Mouse (Mus musculus) cerebellum, postnatal 14 days (tissue): ENCODE results near the gene Dnajb8.

ENCODE experiments used
- DNase-seq, 2 experiments: peaks; one replicate each; pipeline ENCODE4 v3.0.0; 2021; ENCODE audit warnings: mixed read lengths in 2 of 2

Gene Dnajb8

DNA sequence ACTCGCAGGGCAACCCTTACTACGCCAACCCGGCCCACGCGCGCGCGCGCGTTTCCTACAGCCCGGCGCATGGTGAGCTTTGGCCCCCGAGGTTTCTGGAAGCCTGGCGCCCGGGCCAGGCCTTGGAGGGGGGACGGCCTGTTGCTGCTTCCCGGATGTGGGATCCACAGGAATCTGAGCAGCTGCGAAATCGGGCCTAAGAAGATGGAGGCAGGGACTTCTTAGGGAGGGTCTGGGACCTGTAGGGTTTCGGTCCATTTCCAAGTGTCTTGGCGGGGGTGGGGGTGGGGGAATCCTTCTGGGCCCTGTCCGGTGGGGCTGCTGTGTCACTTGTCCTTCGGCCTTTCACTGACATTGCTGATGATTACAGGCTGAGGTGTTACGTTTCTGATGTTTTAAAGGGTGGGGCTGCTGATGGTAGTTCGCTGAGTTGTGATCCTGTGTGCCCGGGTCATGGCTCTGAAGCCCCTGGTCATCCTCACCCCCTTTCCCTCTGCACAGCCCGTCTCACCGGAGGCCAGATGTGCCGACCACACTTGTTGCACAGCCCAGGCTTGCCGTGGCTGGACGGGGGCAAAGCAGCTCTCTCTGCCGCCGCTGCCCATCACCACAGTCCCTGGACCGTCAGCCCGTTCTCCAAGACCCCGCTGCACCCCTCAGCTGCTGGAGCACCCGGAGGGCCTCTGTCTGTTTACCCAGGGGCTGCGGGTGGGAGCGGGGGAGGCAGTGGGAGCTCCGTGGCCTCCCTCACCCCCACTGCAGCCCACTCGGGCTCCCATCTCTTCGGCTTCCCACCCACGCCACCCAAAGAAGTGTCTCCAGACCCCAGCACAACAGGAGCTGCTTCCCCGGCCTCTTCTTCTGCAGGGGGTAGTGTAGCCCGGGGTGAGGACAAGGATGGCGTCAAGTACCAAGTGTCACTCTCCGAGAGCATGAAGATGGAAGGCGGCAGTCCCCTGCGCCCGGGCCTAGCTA is 22.1 kb upstream of the Dnajb8 start:
- DNase-seq = no peak

DNA sequence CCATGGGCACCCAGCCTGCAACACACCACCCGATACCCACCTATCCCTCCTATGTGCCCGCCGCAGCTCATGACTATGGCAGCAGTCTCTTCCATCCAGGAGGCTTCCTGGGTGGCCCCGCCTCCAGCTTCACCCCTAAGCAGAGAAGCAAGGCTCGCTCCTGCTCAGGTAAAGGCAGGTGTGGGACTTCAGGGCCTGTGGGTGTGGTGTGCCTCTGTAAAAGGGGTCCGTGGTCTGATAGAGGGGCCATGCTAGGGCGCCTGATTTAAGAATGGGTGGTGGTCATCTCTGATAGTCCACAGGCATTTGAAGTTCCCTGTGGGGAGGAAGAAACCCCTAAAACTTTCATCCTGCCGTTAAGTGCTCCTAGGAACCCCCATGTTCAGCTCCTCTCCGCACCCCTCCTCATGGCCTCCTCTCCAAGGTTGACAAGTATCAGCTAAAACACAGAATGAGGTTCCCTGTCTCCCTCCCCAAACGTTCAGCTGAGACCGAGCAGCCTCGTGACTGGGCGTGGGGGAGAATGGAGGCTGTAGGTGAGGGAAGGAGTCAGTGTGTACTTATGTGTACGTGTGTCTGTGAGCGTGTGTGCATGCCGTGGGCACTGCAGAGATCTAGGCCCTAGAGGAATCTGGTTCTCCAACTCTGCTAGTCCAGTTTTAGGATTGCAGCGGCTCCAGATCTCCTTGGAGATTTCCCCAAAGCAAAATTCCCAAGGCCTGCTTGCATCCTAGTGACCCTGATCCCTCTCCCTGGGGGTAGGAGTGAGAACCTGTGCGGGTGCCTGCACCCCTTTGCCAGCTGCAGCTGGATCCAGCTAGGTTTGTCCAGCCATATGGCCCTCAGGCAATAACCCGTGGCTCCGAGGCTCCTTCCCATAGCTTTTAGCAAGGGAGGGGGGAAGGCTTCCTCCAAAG is 21.1 kb upstream of the Dnajb8 start:
- DNase-seq = no peak

DNA sequence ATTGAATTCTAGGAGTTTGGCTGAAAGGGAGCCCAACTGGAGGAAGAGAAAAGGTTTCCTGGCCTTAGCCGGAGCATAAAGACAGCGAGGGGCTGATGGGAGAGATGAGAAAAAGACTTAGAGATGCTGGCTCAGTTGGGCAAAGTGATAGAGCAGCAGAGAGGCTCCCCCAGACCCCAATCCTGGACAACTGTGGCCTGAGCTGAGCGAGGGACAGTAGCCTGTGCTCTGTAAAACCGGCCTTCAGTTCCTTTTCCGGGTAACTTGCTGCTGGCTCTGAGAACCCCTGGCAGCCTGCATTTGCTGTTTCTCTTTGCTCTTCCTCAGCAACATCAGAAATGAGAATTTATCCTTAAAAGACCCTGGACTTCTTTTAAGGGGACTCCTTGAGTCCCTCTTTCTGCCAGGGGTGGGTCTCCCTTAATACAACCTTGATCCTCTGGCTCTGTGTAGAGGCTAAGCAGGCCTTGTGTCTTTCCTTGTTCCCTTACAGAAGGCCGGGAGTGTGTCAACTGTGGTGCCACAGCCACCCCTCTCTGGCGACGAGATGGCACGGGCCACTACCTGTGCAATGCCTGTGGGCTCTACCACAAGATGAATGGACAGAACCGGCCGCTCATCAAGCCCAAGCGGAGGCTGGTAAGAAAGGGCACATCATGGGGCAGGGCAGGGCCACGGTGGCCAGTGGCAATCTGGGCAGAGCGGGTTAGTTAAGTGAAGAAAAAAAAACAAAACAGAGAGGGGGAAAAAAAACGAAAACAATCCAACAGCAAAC is 20.0 kb upstream of the Dnajb8 start:
- no peak for DNase-seq

- no peak for DNase-seq
Observed at GRCm38 (mm10) chr6:88202921-88203690, 19.0 kb upstream of the Dnajb8 start.

DNA sequence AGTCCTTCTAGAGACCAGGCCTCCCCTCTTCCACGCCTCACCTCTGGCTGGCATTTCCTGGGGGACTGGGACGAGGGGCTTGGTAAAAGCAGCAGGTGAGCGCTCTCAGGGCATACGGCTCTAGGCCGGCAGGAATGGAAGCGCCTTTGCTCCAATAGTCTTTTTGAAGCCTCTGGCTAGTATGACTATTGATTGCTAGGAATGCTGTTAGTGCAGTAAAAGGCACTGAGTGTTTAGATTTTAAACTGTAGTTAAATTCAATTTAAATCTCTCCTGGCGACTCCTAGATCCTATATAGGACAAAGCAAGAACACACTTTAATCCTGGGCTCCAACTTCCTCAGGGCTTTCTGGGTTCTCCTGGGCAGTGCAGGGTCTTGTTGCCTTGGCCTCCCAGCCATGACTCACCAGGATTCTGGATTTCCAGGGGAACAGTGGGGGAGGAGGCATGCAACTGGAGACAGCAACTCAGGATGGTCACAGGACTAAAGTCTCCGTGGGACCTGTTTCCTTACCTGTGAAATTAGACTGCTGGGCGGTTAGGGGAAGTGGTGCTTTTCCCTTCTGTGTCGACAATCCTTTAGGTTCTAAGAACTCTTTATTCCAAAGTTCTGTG is 18.2 kb upstream of the Dnajb8 start:
- no peak for DNase-seq

DNA sequence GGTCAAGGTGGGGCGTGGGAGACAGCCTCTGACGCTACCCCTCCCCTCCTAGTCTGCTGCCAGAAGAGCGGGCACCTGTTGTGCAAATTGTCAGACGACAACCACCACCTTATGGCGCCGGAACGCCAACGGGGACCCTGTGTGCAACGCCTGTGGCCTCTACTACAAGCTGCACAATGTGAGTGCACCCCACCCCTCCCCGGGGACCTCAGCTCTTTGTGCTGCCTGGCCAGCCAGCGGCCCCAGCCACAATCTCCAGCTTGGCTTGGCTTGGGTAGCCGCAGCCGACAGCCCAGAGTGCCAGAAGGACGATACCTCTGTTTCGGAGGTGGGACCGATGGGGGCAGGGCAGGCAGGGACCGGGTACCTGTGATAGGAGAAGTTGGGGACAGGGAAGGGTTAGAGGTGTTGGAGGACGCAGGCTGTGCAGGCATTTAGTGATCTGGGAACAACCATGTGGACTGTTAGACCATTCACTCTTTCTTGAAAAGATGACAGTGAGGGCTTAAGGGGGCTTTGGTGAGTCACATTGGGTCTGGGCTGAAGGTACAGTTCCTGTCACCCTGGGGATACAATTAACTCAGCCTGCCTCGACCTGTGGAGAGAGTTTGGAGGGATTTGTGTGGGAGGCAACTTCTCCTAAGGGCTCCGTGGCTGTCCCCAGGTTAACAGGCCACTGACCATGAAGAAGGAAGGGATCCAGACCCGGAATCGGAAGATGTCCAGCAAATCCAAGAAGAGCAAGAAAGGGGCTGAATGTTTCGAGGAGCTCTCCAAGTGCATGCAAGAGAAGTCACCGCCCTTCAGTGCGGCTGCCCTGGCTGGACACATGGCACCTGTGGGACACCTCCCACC is 17.3 kb upstream of the Dnajb8 start:
- no peak for DNase-seq

GRCm38 (mm10) chr6:88205386-88205700 is 16.7 kb upstream of the Dnajb8 start:
- DNase-seq = peak in 1 of 2 experiments; percentile 35

DNA sequence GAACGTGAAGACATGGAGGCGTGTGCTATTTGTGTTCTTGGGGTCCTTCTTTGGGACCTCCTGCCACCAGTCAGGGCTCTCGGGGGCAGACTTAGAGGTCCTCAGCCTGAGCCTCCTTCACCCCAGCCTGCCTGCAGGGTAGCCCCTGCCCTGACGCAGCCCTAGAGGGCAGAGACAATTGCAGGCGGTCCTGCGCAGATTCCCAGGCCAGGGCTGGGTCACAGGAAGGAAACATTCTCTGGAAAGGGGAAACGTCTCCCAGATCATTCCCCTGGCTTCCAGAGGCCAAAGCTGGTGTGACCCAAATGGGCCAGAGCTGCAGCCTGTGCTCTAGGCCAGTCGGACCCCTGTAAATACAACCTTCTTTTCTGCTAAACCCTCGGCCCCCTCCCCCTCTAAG is 16.1 kb upstream of the Dnajb8 start:
- no peak for DNase-seq

DNA sequence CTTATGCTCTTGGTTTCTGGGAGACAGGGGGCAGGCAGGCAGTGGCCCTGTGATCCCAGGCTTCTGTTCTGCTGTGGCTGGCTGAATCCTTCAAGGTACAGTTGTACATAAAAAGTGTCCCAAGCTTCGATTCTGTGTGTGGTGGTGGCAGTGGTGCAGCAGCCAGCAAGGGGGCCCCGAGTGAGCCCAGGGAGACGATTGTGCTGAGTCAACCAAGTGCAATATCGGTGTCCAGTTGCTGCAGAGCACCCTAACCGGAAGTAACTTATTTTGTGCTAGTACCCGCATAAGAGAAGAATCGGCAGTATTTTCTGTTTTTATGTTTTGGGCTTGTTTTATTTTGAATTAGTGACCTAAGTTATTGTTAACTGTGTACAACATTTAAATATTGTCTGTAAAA is 15.5 kb upstream of the Dnajb8 start:
- DNase-seq = no peak

DNA sequence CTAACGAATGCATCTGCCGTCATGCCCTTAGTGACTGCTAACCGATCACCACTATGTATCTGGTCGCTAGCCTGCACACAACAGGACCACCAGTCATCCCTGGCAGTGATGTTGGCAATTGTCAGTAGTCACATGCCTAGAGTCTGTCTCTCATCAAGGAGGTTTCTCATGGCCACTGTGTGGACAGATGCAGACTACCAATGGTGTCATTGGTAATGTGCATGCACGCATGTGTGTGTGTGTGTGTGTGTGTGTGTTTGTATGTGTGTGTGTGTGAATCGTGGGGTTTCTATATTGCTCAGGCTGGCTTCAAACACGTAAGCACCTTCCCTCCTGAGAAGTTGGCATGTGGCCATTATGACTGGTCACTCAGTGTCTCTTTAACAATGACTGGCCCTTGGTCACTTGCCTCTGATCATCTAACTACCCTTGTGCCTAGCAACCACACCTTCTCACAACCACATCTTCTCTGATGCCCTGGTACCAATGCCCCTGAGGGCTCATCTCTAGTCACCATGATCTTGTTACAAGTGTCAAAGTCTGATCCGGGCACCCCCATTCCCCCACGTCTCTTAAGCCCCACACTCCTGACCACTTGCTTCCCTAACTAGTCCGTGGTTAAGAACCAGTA is 14.6 kb upstream of the Dnajb8 start:
- DNase-seq = no peak

- DNase-seq = no peak
Observed at GRCm38 (mm10) chr6:88208321-88208720, 13.7 kb upstream of the Dnajb8 start.

DNA sequence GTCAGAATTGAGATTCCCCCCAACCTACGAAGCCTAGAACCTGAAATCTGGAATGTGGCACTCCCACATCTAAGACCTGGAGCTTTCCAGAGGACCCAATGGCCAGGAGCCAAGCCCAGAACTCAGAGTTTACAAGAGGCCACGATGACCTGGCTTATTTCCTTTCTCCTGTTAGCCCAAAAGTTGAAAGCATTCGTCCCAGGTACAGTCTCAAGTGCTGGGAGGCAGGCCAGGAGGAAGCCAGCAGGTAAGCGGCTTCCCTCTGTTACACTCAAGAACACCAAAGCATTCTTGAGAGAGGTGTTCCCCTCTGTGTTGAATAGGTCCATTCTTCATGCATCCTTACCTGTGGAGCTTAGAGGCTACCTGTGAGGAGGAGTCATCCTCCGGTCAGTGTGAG is 12.6 kb upstream of the Dnajb8 start:
- no peak for DNase-seq

DNA sequence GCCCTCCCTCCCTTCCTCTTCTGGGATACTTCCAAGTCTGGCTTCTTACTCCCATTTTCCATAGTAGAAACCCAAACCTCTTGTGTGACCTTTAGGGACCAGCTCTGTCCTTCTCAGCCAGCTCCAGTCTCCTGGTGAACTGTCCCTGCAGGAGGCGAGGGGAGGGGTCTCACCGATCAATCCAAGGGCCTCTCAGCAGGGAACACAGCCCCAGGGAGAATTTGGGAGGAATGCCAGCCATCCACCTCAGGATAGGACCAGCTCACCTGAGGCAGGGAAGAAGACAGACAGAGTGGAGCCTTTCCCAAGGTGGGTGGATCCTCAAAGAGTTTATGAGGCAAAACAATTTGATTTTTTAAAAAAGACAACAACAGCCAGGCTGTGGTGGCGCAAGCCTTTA is 11.9 kb upstream of the Dnajb8 start:
- no peak for DNase-seq

DNA sequence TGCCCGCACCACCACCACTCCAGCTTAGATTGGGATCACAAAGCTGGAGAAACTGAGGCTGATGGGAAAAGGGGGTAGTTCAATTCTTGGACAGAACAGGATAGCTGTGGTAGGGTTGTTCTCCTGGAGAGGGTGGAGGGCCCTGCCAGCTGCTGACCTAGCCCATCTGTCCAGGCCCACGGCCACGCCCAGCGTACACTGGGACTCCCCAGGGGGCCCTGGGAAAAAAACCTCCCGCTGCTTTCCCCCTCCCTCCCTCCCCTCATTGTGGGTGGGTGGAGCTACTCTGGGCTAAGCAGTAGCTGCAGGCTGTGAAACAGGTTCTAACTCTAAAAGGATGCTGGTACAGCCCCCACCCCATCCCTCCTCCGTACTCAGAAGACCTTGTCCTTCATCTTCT is 6.3 kb upstream of the Dnajb8 start:
- no peak for DNase-seq

DNA sequence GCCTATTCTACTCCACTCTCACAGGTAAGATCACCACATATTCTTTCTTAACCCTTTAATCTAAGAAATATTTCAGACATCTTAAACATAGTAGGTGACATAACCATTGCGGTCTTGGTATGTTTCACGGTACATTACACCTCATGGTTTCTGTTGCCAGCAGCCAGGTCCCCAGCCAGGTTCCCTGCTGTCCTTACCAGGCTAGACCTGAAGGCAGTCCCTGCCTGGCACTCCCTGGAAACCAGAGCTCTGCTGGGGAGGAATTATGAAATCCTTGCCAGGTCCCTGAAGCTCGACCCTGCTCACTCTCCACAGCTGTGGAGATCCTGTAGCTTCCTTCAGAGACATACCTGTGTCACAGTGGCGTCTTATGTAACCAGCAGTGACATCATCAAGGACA is 5.9 kb upstream of the Dnajb8 start:
- no peak for DNase-seq

GRCm38 (mm10) chr6:88219094-88219493 is 3.0 kb upstream of the Dnajb8 start:
- no peak for DNase-seq

DNA sequence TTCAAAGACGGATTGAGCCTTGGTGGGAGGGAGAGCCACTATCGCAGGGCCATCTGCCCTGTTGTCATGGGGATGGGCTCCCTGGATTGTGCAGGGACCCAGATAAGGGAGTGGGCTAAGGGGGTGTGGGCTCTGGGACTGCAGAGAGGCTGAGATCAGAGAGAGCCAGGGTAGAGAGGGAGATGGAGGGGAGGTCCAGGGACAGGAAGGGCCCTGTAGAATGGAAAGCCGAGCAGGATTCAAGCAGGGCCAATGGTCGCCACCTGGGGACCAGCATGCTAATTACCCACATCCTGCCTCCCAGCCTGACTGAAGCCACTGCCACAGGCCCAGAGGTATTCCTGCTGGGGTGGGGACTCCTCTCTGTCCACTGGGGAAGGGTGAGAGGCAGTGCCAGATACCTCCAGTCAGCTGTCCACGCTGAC is 4.5 kb downstream of the Dnajb8 start:
- no peak for DNase-seq

DNA sequence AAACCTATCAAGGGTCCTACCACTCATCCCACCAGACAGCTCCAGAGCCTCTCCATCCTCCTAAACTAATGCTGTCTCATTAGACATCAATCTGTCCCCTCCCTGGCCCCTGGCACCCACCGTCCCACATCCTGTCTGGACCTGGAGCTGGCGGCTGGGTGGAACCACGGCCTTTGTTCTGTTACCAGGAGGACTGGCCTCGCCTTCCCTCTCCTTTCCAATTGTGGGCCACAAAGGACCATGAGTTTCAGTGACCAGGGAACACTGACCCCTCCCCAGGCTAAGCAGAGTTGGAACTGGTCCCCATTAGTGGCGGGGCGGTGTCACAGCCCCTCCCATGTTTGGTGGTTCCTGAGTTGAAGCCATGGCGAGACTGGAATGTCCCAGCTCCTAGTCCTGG is 5.5 kb downstream of the Dnajb8 start:
- no peak for DNase-seq

GRCm38 (mm10) chr6:88229221-88229620 is 7.2 kb downstream of the Dnajb8 start:
- no peak for DNase-seq

- DNase-seq = no peak
Observed at GRCm38 (mm10) chr6:88231821-88232220, 9.8 kb downstream of the Dnajb8 start.
